In genomic region chr5:74750501-74750900, GRCm38 (mm10) we compare ENCODE assay signal across 17 mouse cellular contexts. TPM values are rescaled to one million over a fixed set of nuclear protein-coding genes. Genes with fewer than 3 reads are reported as not detected.
DNase-seq lines count a peak whose midpoint lies in the region; ATAC-seq and TF ChIP-seq lines count a peak whose summit lies in the region.
"Had no signal": no experiment of that assay in that cellular context is flagged by ENCODE, and none has a peak within 500 bp of the region (broad histone marks: within the 10 kb centered on the region; RNA-seq: fewer than 3 reads in every experiment).

No protein-coding gene starts in this region.

- intact Hi-C loops in gastrocnemius, adult 2 months (cut with DNase I): no loop called here
- intact Hi-C loops in heart, postnatal 25 days (cut with DNase I): no loop called here

- no peak overlapping the region for H3K4me2 ChIP-seq in embryonic facial prominence, embryonic 15.5 days (replicated peaks)
- H3K4me2 ChIP-seq in intestine, postnatal 0 days (replicated peaks; ENCODE audit: low read depth): no peak overlapping the region
- H3K4me2 ChIP-seq: hindbrain, embryonic 14.5 days; neural tube, embryonic 13.5 days had no signal

- H3K4me1 ChIP-seq in embryonic facial prominence, embryonic 15.5 days: peaks cover 12% of the 10 kb centered on the region; the same call in 1 of the 2 replicates
- peaks cover 13% of the 10 kb centered on the region for H3K4me1 ChIP-seq in embryonic facial prominence, embryonic 10.5 days
- no peaks in the 10 kb centered on the region for H3K4me1 ChIP-seq in cerebellum, adult 2 months (ENCODE audit: control insufficient read depth, insufficient read depth, low read length)
- H3K4me1 ChIP-seq in intestine, postnatal 0 days (replicated peaks; ENCODE audit: control insufficient read depth, insufficient read depth, low read length): no peaks in the 10 kb centered on the region
- H3K4me1 ChIP-seq: neural tube, embryonic 13.5 days had no signal

- no peaks in the 10 kb centered on the region for H3K9me3 ChIP-seq in embryonic facial prominence, embryonic 15.5 days (replicated peaks)
- no peaks in the 10 kb centered on the region for H3K9me3 ChIP-seq in embryonic facial prominence, embryonic 10.5 days
- H3K9me3 ChIP-seq in intestine, postnatal 0 days (ENCODE audit: control insufficient read depth): no peaks in the 10 kb centered on the region
- H3K9me3 ChIP-seq: neural tube, embryonic 13.5 days had no signal

- no peaks in the 10 kb centered on the region for H3K27me3 ChIP-seq in embryonic facial prominence, embryonic 15.5 days
- H3K27me3 ChIP-seq in embryonic facial prominence, embryonic 10.5 days (replicated peaks; ENCODE audit: low read depth, poor library complexity, severe bottlenecking): no peaks in the 10 kb centered on the region
- no peaks in the 10 kb centered on the region for H3K27me3 ChIP-seq in cerebellum, adult 2 months (ENCODE audit: control insufficient read depth, insufficient read depth, low read length)
- H3K27me3 ChIP-seq in intestine, postnatal 0 days (replicated peaks; ENCODE audit: control insufficient read depth, insufficient read depth, low read length): no peaks in the 10 kb centered on the region
- H3K27me3 ChIP-seq: neural tube, embryonic 13.5 days had no signal

- no peaks in the 10 kb centered on the region for H3K36me3 ChIP-seq in embryonic facial prominence, embryonic 15.5 days
- H3K36me3 ChIP-seq in embryonic facial prominence, embryonic 10.5 days (replicated peaks): no peaks in the 10 kb centered on the region
- no peaks in the 10 kb centered on the region for H3K36me3 ChIP-seq in intestine, postnatal 0 days (ENCODE audit: control insufficient read depth, insufficient read depth)
- H3K36me3 ChIP-seq: neural tube, embryonic 13.5 days had no signal

- H3K4me3 ChIP-seq in embryonic facial prominence, embryonic 15.5 days (replicated peaks): no peak overlapping the region
- no peak overlapping the region for H3K4me3 ChIP-seq in embryonic facial prominence, embryonic 10.5 days
- no peak overlapping the region for H3K4me3 ChIP-seq in gastrocnemius, adult 2 months
- no peak overlapping the region for H3K4me3 ChIP-seq in cerebellum, adult 2 months (replicated peaks; ENCODE audit: insufficient read depth, low read depth, low read length)
- no peak overlapping the region for H3K4me3 ChIP-seq in intestine, postnatal 0 days (ENCODE audit: low read depth, low read length)
- H3K4me3 ChIP-seq: neural tube, embryonic 13.5 days had no signal

- TF ChIP-seq CTCF in gastrocnemius, adult 2 months (IDR thresholded peaks at IDR 0.05): no peak
- TF ChIP-seq CTCF in cerebellum, adult 2 months (IDR thresholded peaks at IDR 0.05; ENCODE audit: borderline replicate concordance, insufficient read depth, low read depth, low read length): no peak
- no peak for TF ChIP-seq CTCF in intestine, postnatal 0 days (IDR thresholded peaks at IDR 0.05; ENCODE audit: low read depth)

- no peak for DNase-seq in embryonic facial prominence, embryonic 10.5 days (ENCODE audit: low spot score)
- peak; percentile 84 for DNase-seq in NIH3T3 (ENCODE audit: low read depth)
- DNase-seq in gastrocnemius, adult 2 months: peak; percentile 79
- peak; percentile 52 for DNase-seq in heart, postnatal 25 days (ENCODE audit: low spot score)
- no peak for DNase-seq in cerebellum, adult 2 months
- DNase-seq in kidney, postnatal 14 days: no peak
- DNase-seq: cerebellum, postnatal 25 days; forebrain, postnatal 0 days; kidney, postnatal 10 days; layer of hippocampus, adult 9-11 months; liver; lung, adult 2 months had no signal

- H3K27ac ChIP-seq in embryonic facial prominence, embryonic 15.5 days (replicated peaks): 0 out of 2 replicates have a peak overlapping the region, but pooled peaks have one; percentile 12
- no peak overlapping the region for H3K27ac ChIP-seq in embryonic facial prominence, embryonic 10.5 days (replicated peaks)
- H3K27ac ChIP-seq in gastrocnemius, adult 2 months: peak overlapping the region; percentile 52
- no peak overlapping the region for H3K27ac ChIP-seq in cerebellum, adult 2 months (ENCODE audit: insufficient read depth, low read length)
- H3K27ac ChIP-seq in intestine, postnatal 0 days (ENCODE audit: low read depth, low read length): no peak overlapping the region
- H3K27ac ChIP-seq: hindbrain, embryonic 14.5 days; neural tube, embryonic 13.5 days had no signal

- no peak for ATAC-seq in embryonic facial prominence, embryonic 15.5 days (ENCODE audit: insufficient number of reproducible peaks, low FRiP score, low TSS enrichment, low read depth)
- ATAC-seq in intestine, postnatal 0 days: no peak
- ATAC-seq: forebrain, postnatal 0 days; intestine, embryonic 16.5 days had no signal

- no peak overlapping the region for H3K9ac ChIP-seq in embryonic facial prominence, embryonic 15.5 days
- no peak overlapping the region for H3K9ac ChIP-seq in intestine, postnatal 0 days (ENCODE audit: low read depth, low read length)
- H3K9ac ChIP-seq: forebrain, postnatal 0 days; hindbrain, embryonic 14.5 days; neural tube, embryonic 13.5 days had no signal

- 67% methylated on average over 5 of the region's 5 CpGs for WGBS in embryonic facial prominence, embryonic 15.5 days
- WGBS in embryonic facial prominence, embryonic 10.5 days: 93% methylated on average over 5 of the region's 5 CpGs
- WGBS in cerebellum, adult 2 months: 89% methylated on average over 5 of the region's 5 CpGs
- WGBS in intestine, postnatal 0 days: 70% methylated on average over 5 of the region's 5 CpGs

- no peak for TF ChIP-seq POLR2A in cerebellum, adult 2 months (IDR thresholded peaks at IDR 0.05; ENCODE audit: borderline replicate concordance, insufficient read depth, low read length)

RNA-seq across cellular contexts. Expression of gene Lnx1, which starts 47.8 kb away (rescaled TPM):
- polyA plus RNA-seq in embryonic facial prominence, embryonic 15.5 days (2015; fragmentation: Nextera tagmentation; extraction: Ambion mirVana): 3.6 and 4.4 TPM in 2 replicates
- 1.7 TPM in 2 replicates for polyA plus RNA-seq in embryonic facial prominence, embryonic 10.5 days (2016; fragmentation: Nextera tagmentation; extraction: Ambion mirVana)
- 1 to 10 TPM; 3.4 to 4.9 TPM for total RNA-seq in gastrocnemius, adult 2 months (2021)
- 1 to 10 TPM; 6.7 to 9.5 TPM for total RNA-seq in heart, postnatal 25 days (2021)
- polyA plus RNA-seq in cerebellum, adult 2 months (2012; rRNA removed): 31.0 and 31.8 TPM in 2 replicates
- polyA plus RNA-seq in intestine, postnatal 0 days (2015; fragmentation: Nextera tagmentation; extraction: Ambion mirVana): 5.0 and 5.5 TPM in 2 replicates

Comparison
In these comparisons a context has a peak if more than half of its experiments do, and no peak if none do; other contexts are left out.
1. H3K27ac ChIP-seq: peak in embryonic facial prominence, embryonic 15.5 days (single experiment) and gastrocnemius, adult 2 months (single experiment); none in embryonic facial prominence, embryonic 10.5 days (single experiment), cerebellum, adult 2 months (single experiment) and intestine, postnatal 0 days (single experiment).
2. DNase-seq: peak in NIH3T3 (single experiment), gastrocnemius, adult 2 months (single experiment) and heart, postnatal 25 days (single experiment); none in embryonic facial prominence, embryonic 10.5 days (single experiment), cerebellum, adult 2 months (0 of 2) and kidney, postnatal 14 days (single experiment).